Mouse (Mus musculus) heart, embryonic 11.5 days (tissue): ENCODE data around the gene Jagn1. TPM values are rescaled to one million over a fixed set of nuclear protein-coding genes. Genes with fewer than 3 reads are reported as not detected.
A peak's percentile ranks its signal among the peaks of the same experiment; 100 is the strongest.

Source experiments
- ATAC-seq: fragments of 200-750 bp; cut with Nextera tagmentation; replicated peaks from 2 replicates; pipeline ENCODE4 v1.8.0; 2017; ENCODE audit warnings: moderate library complexity; ENCODE audit not compliant: insufficient number of reproducible peaks, low FRiP score, low TSS enrichment
- H3K27ac ChIP-seq: fragments of 300-500 bp; sonication (generic); 2 replicates; pipeline ENCODE4 v1.5.1; 2014; ENCODE audit warnings: mild to moderate bottlenecking, low read depth, low read length
- H3K27me3 ChIP-seq: fragments of 300-500 bp; sonication (generic); 2 replicates; pipeline ENCODE4 v1.6.1; 2014; ENCODE audit warnings: mild to moderate bottlenecking, low read length, mixed read lengths; ENCODE audit not compliant: control insufficient read depth, insufficient read depth
- H3K36me3 ChIP-seq: fragments of 300-500 bp; sonication (generic); 2 replicates; pipeline ENCODE4 v1.6.1; 2014; ENCODE audit warnings: mild to moderate bottlenecking, low read length, moderate library complexity, mixed read lengths; ENCODE audit not compliant: control insufficient read depth, insufficient read depth
- H3K4me1 ChIP-seq: fragments of 300-500 bp; sonication (generic); 2 replicates; pipeline ENCODE4 v1.6.1; 2014; ENCODE audit warnings: low read length; ENCODE audit not compliant: control insufficient read depth, insufficient read depth
- H3K4me2 ChIP-seq: fragments of 300-500 bp; sonication (generic); 2 replicates; pipeline ENCODE4 v1.6.1; 2014; ENCODE audit warnings: mild to moderate bottlenecking, moderate library complexity
- H3K4me3 ChIP-seq: fragments of 300-500 bp; sonication (generic); 2 replicates; pipeline ENCODE4 v1.5.1; 2014; ENCODE audit warnings: low read depth, low read length
- H3K9ac ChIP-seq: fragments of 300-500 bp; sonication (generic); 2 replicates; pipeline ENCODE4 v1.6.1; 2014; ENCODE audit warnings: mild to moderate bottlenecking, low read depth, low read length, moderate library complexity
- H3K9me3 ChIP-seq: fragments of 300-500 bp; sonication (generic); replicated peaks from 2 replicates; pipeline ENCODE4 v1.6.1; 2016; ENCODE audit warnings: low read length; ENCODE audit not compliant: control insufficient read depth
- WGBS: fragments of 180-500 bp; shearing (Covaris S2); extraction: QIAGEN DNeasy Blood & Tissue Kit; methylation state at CpG from one replicate; pipeline ENCODE4 v1.1.7; 2014; ENCODE audit not compliant: insufficient replicate concordance; 5-methylcytosine and 5-hydroxymethylcytosine counted together
- polyA plus RNA-seq: library from polyadenylated mRNA; unstranded; fragments of >200 nt; fragmentation: Nextera tagmentation; extraction: Ambion mirVana; gene quantifications from 2 replicates; pipeline ENCODE4 v1.2.1, GENCODE M21; 2014

Gene Jagn1
- polyA plus RNA-seq, 1 experiment from 2014 or later, result 65.8 TPM

GRCm38 (mm10) chr6:113440686-113441085 is 1.7 kb upstream of the Jagn1 start:
- WGBS, result 80% methylated on average over 3 of the region's 3 CpGs
- Histone ChIP-seq H3K4me2 (no peak overlapping the region), H3K36me3 (no peaks in the 10 kb centered on the region), H3K27me3 (no peaks in the 10 kb centered on the region), H3K4me1 (peaks cover 8% of the 10 kb centered on the region; the same call in 1 of the 2 replicates), H3K9ac (no peak overlapping the region), H3K27ac (no peak overlapping the region), H3K4me3 (no peak overlapping the region), H3K9me3 (no peaks in the 10 kb centered on the region)
- ATAC-seq, result no peak

GRCm38 (mm10) chr6:113441147-113441680 is 1.2 kb upstream of the Jagn1 start:
- Histone ChIP-seq H3K9me3 (no peaks in the 10 kb centered on the region), H3K36me3 (no peaks in the 10 kb centered on the region), H3K27me3 (no peaks in the 10 kb centered on the region), H3K9ac (no peak overlapping the region), H3K27ac (no peak overlapping the region), H3K4me1 (peaks cover 8% of the 10 kb centered on the region; the same call in 1 of the 2 replicates), H3K4me2 (no peak overlapping the region), H3K4me3 (no peak overlapping the region)
- ATAC-seq, result no peak
- 55% methylated on average over 7 of the region's 7 CpGs for WGBS

GRCm38 (mm10) chr6:113442087-113442441 is 305 bp upstream of the Jagn1 start:
- peaks cover 8% of the 10 kb centered on the region; the same call in 1 of the 2 replicates for H3K4me1 ChIP-seq
- ATAC-seq, result no peak
- peak overlapping the region; percentile 78 for H3K4me2 ChIP-seq

GRCm38 (mm10) chr6:113443091-113443490 is 722 bp downstream of the Jagn1 start:
- peak overlapping the region; percentile 78 for H3K4me2 ChIP-seq
- ATAC-seq, result no peak
- H3K9ac ChIP-seq, result peak overlapping the region; percentile 97
- no peaks in the 10 kb centered on the region for H3K9me3 ChIP-seq
- H3K4me3 ChIP-seq, result peak overlapping the region; percentile 98
- WGBS, result 44% methylated on average over 12 of the region's 12 CpGs
- no peak overlapping the region for H3K27ac ChIP-seq
- H3K36me3 ChIP-seq, result peaks cover 11% of the 10 kb centered on the region
- no peaks in the 10 kb centered on the region for H3K27me3 ChIP-seq
- H3K4me1 ChIP-seq, result peaks cover 8% of the 10 kb centered on the region; the same call in 1 of the 2 replicates

More at GRCm38 (mm10) chr6:113442087-113442441, 305 bp upstream of the Jagn1 start:
- peak overlapping the region; percentile 98 for H3K4me3 ChIP-seq
- H3K9me3 ChIP-seq, result no peaks in the 10 kb centered on the region
- peak overlapping the region; percentile 97 for H3K9ac ChIP-seq
- WGBS, result 40% methylated on average over 9 of the region's 9 CpGs
- peaks cover 1% of the 10 kb centered on the region for H3K36me3 ChIP-seq
- H3K27me3 ChIP-seq, result no peaks in the 10 kb centered on the region
- H3K27ac ChIP-seq, result peak overlapping the region; percentile 68

GRCm38 (mm10) chr6:113444207-113444965 is 2.0 kb downstream of the Jagn1 start:
- Histone ChIP-seq H3K4me3 (no peak overlapping the region), H3K27ac (no peak overlapping the region), H3K9me3 (no peaks in the 10 kb centered on the region), H3K4me1 (peaks cover 8% of the 10 kb centered on the region; the same call in 1 of the 2 replicates), H3K9ac (no peak overlapping the region), H3K27me3 (no peaks in the 10 kb centered on the region), H3K4me2 (no peak overlapping the region), H3K36me3 (peaks cover 17% of the 10 kb centered on the region)
- ATAC-seq, result no peak
- WGBS, result 83% methylated on average over 7 of the region's 8 CpGs

- no peaks in the 10 kb centered on the region for H3K9me3 ChIP-seq
- H3K4me1 ChIP-seq, result peaks cover 8% of the 10 kb centered on the region; the same call in 1 of the 2 replicates
- H3K27ac ChIP-seq, result no peak overlapping the region
- no peak overlapping the region for H3K4me3 ChIP-seq
- no peak overlapping the region for H3K9ac ChIP-seq
- WGBS, result 92% methylated on average over 4 of the region's 4 CpGs
- no peak for ATAC-seq
- H3K4me2 ChIP-seq, result no peak overlapping the region
- peaks cover 17% of the 10 kb centered on the region for H3K36me3 ChIP-seq
- H3K27me3 ChIP-seq, result no peaks in the 10 kb centered on the region
Observed at GRCm38 (mm10) chr6:113447639-113448038, 5.3 kb downstream of the Jagn1 start.

GRCm38 (mm10) chr6:113451839-113452238 is 9.5 kb downstream of the Jagn1 start:
- Histone ChIP-seq H3K27ac (no peak overlapping the region), H3K36me3 (peaks cover 17% of the 10 kb centered on the region), H3K4me2 (no peak overlapping the region), H3K9me3 (no peaks in the 10 kb centered on the region), H3K9ac (no peak overlapping the region), H3K27me3 (no peaks in the 10 kb centered on the region), H3K4me3 (no peak overlapping the region), H3K4me1 (no peaks in the 10 kb centered on the region)
- 80% methylated on average over 2 of the region's 2 CpGs for WGBS
- no peak for ATAC-seq

- no peak overlapping the region for H3K9ac ChIP-seq
- no peaks in the 10 kb centered on the region for H3K36me3 ChIP-seq
- 35% methylated on average over 5 of the region's 5 CpGs for WGBS
- no peak overlapping the region for H3K27ac ChIP-seq
- no peak overlapping the region for H3K4me3 ChIP-seq
- H3K4me1 ChIP-seq, result no peaks in the 10 kb centered on the region
- no peak overlapping the region for H3K4me2 ChIP-seq
- no peak for ATAC-seq
- no peaks in the 10 kb centered on the region for H3K27me3 ChIP-seq
- no peaks in the 10 kb centered on the region for H3K9me3 ChIP-seq
Observed at GRCm38 (mm10) chr6:113455007-113455406, 12.6 kb downstream of the Jagn1 start.
